Mouse (Mus musculus): ENCODE data around the gene Cd180.
A peak's percentile ranks its signal among the peaks of the same experiment; 100 is the strongest.

Gene Cd180

DNA sequence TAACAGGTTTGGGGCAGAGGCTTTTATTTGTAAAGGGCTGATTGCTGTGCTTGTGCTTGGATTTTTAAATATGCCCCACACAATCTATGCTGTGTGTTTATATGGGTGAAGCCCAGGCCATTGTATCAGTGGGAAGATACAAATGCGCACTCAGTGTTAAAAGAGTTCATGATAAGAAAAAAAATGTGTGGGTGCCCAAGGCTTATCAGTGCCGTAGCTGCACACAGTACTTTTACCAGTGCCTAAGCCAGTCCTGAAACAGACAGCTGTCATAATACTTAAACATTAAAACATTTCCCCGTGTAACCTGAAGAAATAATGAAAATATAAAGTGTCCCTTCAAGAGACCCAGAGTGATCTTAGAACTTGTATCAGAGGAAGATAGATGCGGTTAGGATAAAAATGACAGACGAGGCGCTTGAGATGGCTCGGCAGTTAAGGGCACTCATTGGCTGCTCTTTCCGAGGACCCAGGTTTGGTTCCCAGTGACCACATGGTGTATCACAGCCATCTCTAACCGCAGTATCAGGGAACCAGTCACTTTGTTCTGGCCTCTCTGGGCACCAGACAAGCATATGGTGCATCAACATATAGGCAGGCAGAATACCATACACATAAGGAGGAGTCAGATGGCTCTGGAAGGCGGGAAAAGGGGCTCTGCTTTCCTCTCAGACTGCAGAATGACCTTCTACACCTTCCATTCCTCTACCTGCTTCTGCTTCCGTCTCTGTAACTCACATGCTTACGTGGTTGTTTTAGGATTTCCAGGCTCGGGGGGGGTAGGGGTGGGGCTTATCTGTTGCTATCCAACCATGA lies 46.6 kb downstream of the Cd180 start:
- DNase-seq (ENCODE audit: low read depth, low spot score): no peak

DNA sequence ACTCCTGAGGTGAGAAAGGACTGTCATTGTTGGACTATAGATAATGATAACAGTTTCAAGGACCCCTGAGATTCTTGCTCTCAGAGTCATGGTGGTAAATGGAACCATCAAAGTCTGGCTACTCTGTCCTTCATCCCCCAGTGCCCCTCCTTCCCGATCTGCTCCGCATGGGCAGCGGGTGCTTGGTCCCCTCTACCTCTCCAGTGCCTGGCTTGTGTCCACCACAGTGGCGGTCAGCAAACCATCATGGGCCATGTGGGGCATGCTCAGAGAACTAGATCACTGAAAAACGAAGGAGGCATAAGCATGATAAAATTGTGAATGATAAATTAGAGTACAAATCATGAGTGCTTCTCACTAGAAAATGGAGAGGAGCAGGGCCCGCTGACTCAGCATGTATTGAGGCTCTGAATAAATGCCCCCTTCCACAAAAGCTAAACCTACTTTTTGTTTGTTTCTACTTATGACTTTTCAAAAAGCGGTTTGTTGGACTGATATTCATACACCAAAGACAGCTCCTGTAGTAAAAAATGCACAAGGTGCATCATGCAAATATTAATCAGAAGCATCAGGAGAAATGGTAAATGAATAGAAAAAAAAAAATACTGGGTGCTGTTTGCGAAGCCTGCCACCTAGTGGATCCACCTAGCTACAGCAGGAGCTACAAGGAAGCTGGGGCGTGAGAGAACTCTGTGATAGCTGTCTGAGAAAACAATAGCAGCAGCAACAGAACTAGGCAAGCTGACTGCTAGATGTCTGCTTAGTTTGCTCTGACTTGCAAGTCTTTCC lies 51.3 kb downstream of the Cd180 start:
- DNase-seq (ENCODE audit: low read depth, low spot score): peak; percentile 48

DNA sequence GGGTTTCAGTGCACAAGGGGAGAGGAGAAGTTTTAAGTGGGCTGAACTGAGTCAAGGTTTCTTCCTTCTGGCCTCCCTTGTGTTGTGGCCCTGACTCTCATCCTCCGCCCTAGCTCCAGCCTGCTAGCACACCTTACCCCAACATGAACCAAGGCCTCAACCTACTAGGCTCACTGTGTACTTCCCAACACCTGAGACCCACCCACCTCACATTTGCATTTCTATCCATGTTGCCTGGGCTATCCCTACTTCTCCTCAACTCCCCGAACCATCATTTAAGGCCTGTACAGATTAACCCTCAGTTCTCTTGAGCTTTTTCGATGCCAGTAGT lies 51.9 kb downstream of the Cd180 start:
- DNase-seq (ENCODE audit: low read depth, low spot score): no peak

DNA sequence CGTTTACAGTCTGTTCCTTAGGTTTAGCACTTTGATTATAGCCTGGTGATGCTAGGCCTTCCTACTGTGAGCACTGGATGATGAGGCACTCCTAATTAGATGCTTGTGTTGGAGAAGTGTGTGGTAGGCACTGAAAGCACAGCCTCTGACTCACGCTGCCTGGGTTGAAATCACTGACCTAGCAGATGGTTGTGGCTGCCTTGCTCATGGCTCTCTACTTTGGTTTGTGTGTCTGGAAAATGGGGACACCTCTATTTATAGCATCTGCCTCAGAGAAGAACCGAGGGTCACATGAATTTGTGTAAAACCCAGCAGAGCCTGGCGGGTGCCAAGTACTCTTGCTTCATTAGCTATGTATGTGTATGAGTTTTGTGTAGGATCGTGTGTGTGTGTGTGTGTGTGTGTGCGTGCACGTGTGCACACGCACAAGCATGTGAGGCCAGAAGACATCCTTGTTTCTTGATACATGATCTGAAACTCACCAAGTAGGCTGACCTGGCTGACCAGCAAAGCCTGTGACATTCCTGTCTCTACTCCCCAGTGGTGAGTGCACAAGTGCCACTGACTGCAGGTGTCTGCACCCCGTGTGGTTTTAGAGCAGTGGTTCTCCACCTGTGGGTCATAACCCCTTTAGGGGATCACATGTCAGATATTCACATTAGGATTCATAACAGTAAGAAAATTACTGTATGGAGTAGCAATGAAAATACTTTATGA lies 52.4 kb downstream of the Cd180 start:
- no peak for DNase-seq (ENCODE audit: low read depth, low spot score)

DNA sequence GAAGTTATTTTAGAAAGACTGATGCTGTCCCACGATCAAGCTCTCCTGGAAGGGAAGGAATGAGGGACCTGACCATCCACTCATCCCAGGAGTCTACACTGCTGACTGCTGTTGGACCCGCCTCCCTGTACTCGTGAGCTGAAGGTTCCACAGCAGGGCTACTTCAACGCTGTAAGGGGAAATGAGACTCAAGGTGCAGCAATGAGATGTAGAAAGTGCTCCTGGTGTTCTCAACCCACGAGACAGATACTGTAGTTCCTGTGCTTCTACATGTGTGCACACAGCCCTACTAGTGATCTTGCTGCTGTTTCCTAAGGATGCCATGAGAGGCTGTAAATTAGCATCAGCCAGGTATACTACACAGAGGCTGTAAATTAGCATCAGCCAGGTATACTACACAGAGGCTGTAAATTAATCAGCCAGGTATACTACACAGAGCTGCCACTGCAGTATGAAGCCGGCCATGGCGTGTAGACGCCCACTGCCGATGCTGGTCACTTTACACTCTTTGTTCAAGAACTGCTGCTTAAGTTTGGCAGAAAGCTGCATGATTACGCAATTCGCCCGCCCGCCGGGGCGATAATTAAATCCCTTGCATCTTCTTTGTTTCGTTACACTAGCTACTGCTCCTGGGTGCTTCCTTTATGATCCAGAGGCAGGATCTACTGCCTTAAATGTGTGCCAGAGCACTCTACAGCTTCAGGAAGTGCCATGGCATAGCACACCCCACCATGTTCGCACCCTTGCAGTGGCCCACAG lies 53.6 kb downstream of the Cd180 start:
- DNase-seq (ENCODE audit: low read depth, low spot score): no peak

DNA sequence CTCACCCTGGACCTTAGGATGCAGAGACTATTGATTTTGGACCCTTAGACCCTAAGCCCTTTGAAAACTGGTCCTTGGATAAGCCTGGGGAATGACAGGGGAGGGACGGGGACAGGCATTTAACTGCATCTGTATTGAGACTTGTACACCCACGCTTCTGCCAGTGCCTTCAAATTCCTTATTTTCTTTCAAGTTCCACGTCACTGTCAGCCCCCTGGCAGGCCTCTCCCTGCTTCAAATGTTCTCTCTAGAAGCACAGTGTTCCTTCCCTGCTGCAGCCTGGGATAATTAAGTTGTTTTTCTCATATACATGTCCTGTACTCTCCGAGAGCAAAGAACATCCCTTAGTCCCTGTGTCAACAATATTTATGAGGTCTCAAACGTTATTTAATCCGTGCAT lies 55.8 kb downstream of the Cd180 start:
- no peak for DNase-seq (ENCODE audit: low read depth, low spot score)

DNA sequence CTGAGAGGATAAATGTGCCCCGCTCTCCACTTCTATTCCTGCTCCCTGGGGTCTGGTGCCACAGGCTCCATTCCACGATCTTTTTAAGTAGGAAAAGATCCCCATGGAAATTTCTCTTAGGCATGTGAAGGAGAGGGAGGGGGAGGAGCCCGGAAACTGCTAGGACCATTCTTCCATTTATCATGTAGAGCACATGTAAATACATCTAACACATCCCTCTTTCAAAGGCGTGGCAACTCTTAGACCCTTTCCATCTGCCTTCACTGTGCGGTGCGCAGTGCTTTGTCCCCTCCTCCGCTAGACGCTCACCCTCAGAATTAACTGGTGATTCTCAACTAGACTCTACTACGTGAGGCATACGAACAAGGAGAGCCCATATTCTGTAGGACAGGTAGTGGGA lies 56.5 kb downstream of the Cd180 start:
- DNase-seq (ENCODE audit: low read depth, low spot score): no peak

DNA sequence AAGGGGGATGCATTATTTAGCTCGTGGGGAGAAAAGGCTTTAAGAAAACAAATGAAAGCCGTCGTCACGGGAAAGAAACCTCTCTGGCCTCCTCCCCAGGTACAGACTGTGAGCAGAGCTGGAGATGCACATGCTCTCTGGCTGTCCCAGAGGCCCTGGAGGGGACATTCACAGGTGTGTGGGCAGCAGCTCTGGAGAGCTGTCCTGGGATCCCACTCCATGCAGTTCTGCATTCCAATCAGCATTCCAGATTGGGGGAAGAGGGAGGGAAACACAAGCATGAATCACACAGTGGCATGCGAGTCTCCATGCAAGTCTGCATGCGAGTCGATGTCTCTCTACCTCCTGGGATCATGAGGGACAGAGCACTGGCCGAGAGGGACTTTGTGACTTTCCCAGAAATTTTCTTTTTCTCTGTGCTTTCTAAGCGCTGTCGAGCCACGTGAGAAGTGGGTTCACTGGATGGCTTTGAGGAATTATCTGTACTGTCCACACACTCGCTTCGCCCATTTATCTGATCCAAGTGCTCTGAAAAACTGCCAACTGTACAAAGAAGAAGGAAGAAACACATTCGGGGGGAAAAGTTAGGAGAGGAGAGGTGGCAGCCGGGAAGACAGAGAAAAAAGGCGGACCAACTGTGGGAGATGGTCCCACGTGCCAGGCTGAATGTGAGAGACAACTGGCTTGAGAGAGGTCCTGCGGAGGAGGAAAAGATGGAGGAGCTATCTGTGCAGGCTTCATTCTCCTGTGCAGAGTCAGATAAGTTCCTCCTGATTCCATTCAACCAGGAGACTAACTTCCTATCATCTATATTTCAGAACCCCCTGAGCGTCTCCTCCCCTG lies 60.6 kb downstream of the Cd180 start:
- no peak for DNase-seq (ENCODE audit: low read depth, low spot score)

DNA sequence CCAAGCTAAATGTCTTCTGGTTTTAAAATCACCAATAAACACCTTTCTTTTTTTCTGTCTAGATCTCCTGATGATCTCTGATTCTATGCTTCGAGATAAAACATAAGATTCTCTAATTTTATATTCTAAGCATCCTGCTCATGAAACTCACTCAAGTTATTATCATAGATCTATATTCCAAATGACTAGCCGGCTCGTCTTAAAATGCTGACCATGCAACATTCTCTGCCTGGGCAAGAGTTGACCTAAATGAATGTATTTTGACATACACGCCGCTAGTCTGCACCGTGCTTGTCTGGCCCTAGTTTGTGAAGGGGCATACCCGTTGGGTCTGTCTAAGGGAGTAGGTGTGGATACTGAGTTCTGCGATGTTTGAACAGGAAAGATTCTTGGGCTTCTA lies 61.8 kb downstream of the Cd180 start:
- DNase-seq (ENCODE audit: low read depth, low spot score): no peak

DNA sequence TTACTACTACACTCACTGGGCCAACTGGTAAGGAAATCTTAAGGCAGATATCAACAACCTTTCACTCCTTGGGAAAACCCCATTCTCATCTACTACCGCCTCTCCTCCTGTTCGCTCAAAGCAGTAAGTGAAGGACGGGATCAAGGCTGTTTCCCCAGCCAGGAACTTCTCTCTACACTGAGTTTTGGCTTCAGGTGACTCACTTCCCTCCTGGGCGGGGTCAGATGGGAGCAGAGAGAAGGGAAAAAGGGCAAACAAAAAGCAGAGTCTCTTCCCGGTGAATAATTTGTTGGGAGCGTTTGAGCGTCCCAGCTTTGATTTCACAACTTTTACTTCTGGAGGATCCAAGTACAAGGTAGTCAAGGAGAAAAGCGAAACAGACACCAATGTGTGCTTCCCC lies 62.7 kb downstream of the Cd180 start:
- DNase-seq (ENCODE audit: low read depth, low spot score): no peak

DNA sequence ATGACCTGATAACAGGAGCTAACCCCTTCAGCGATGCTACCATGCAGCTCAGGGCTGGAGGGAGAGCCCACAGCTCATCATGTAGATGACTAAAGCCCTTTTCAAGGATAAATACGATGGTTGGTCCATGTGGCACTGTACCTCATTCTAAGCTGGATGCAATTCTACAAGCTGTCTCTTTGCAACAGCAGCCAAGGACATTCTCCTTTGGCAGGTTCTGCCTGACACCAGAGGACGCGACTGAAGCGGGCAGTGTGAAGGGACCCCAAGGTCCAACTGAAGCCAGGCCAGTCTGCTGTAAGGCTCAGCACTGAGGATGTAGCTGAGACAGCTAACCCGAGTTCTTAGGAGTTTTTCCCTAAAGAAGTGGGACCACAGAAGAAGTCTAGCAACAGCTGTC lies 64.7 kb downstream of the Cd180 start:
- no peak for DNase-seq (ENCODE audit: low read depth, low spot score)

DNA sequence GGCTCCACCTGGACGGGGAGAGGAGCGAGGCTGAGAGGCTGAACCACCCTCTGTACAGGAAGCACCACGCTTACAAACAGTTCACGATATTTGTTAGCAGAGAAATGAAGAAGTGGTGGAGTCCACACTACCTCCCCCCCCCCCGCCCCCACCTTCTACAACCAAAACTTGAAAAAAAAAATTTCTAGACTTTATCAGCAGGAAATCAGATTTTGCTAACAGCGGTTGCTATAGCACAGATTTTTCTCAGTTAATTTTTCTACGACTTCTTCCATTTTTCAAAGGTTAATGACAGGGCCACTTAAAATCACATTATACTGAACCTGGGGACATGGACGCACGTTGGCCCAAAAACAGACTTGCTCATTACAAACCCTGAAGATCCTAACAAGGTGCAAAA lies 68.1 kb downstream of the Cd180 start:
- no peak for DNase-seq (ENCODE audit: low read depth, low spot score)

DNA sequence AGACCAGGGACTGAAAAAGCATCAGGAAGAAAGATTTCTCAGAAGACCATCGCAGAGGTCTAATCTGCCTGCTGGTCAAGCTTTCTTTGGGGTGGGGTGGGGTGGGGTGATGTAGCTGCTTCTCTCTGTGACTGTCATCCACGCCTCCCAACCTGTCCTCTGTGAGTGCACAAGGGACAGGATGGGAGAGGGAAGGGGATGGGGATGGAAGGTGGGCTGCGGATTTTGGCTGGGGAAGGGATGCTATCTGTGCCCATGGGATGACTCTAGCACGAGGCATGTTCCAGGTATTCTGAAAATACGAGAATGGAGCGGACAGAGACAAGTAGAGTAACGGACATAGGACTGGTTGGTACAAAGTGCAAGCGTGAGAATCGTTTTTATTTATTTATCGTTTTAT lies 68.8 kb downstream of the Cd180 start:
- no peak for DNase-seq (ENCODE audit: low read depth, low spot score)

DNA sequence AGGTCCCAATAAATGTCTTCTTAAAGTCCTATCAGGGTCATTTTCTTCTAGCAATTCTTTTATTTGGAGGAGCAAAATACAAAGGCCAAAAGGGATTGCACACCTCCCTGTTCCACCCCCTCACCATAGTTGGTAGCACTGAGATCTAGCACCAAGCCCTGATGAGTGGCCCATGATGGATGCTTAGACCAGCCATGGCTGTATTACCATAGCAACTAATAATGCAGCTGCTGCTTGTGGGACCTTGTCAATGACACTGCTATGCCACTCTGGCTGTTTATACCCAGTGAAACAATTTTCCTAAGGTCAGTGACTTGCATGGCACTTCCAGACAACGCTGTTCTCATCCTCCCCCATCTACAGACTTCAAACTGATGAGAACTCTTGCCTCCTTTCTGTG lies 70.9 kb downstream of the Cd180 start:
- DNase-seq (ENCODE audit: low read depth, low spot score): no peak

DNA sequence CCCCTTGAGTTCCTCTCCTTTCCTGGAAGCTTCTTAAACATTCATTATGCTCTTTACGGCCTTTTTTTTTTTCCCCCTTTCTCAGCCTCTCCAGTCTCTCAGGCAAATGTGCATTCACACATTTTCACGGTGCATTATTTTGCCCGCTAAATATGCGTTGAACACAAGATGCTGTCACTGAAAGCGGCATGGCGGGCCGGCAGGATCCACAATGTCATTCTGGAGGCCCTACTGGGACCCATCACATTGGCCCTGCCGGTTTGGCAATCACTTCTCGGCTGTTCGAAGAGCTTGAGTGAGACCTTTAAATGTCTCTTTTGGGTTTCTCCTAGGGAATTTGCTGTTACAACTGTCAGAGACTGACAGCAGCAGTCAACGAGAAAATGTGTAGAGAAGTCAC lies 71.9 kb downstream of the Cd180 start:
- no peak for DNase-seq (ENCODE audit: low read depth, low spot score)

DNA sequence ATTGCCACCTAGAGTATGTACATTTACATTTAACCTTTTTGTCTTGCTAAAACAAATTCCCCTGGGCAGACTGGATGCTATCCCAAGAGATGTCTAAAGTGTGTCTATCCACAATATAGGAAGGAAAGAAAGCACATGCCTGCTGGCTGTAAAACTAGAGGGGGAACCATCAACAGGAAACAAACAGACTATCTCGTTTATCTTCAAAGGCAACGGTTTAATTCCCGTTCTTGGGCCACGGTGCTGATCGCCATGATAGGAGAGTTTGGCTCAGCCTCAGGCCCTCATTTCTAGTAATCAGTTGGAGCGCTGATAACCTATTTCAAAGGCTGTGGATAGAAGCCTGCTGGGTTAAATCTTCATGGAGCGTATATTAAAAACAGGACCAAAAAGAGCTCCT lies 73.8 kb downstream of the Cd180 start:
- DNase-seq (ENCODE audit: low read depth, low spot score): no peak

DNA sequence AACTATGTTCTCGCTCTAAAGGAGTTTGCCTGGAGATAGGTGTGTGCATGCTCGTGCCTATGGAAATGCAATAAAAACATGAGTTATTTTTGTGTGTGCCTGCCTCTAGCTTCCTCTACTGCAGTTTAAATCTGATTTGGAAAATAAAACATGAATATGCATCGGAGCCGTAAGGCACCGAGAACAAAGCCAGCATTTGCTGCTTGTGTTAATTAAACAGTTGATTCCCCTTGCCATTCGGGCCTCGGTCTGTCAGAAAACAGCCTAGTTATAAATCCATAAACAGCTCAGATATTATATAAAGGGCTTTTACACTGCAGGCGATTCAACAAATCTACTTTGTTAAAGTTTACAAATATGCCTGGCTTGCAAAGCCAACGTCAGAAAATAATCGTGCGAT lies 75.2 kb downstream of the Cd180 start:
- no peak for DNase-seq (ENCODE audit: low read depth, low spot score)

DNA sequence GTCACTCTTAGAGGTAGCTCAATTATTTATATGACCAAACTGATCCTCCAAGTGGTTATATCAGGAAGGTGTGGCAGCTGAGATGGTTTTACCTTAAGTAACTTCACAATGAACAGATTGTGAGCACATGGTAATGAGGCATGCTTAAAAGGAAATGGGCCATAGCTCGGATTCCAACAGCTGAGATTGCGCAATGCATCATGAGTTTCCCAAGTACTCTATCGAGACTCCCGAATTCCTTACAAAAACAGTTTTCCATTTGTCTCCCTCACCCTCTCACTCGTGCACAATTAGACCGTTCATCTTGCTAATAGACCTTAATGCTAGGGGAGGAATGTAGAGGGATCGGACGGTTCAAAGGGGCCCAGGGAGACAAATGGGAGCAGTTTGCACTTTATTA lies 76.8 kb downstream of the Cd180 start:
- DNase-seq (ENCODE audit: low read depth, low spot score): no peak

DNA sequence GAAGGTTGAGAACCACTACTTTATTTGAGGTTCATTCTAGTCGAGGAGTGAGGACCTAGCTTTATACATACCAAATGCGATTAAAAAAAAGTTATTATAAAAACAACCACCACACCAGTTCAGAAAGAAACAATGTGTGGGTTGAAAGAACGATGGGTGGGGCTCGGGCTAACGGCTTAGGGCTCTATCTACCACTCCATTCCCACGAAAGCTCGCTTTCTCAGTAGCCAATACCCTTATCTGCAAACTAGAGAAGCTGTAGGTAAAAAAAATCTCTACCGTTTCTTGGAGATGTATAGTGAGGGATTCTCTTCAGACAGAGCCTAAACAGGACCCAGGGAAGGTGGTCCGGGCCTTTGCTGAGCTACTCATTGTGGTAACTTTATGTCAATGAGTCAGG lies 79.8 kb downstream of the Cd180 start:
- DNase-seq (ENCODE audit: low read depth, low spot score): no peak

DNA sequence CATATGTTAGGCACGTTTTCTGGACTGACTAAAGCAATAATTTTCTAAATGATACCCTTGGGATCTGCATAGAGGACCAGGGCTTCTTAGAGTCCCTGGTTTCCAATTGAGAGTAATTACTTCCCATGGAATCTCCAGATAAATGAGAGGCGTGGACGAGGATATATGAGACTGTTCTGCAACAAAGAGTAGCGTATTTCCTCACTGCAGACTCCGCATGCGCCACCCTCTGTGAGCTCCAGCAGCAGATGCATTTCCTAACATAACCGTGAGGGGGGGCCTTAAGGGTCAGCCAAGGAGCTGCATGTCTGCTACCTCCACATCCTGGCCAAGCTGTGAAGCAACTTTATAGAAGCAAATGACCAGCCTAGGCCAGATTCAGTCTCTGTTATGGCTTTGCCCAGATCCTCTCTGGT lies 81.4 kb downstream of the Cd180 start:
- DNase-seq (ENCODE audit: low read depth, low spot score): no peak

DNA sequence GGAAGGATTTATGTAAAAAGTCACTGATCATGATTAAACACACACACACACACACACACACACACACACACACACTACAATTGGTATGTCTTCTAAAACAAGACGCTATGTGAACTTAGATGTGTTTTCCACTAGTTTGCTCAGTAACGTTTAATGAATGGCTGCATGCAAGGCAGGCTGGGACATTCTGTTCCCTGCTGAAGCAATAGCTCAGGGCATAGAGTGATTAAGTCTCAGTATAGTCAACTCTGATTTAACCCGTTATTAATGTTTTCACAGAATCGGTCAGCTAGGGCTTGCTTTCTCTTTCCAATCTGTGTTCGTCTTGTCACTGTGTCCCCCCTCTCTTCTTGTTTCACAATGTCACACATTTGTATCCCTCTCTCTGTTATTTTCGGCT lies 82.1 kb downstream of the Cd180 start:
- DNase-seq (ENCODE audit: low read depth, low spot score): no peak
